Mouse (Mus musculus): ENCODE results near the gene Zfp831. TPM values are rescaled to one million over a fixed set of nuclear protein-coding genes. Genes with fewer than 3 reads are reported as not detected.
A peak's percentile ranks its signal among the peaks of the same experiment; 100 is the strongest.

Gene Zfp831
- total RNA-seq (2014; rRNA removed), result under 0.01 and 0.15 TPM in 2 replicates
- polyA plus RNA-seq (2015; fragmentation: Nextera tagmentation; extraction: Ambion mirVana), result 0.02 TPM in 1 of 2 replicates, not detected in the other

DNA sequence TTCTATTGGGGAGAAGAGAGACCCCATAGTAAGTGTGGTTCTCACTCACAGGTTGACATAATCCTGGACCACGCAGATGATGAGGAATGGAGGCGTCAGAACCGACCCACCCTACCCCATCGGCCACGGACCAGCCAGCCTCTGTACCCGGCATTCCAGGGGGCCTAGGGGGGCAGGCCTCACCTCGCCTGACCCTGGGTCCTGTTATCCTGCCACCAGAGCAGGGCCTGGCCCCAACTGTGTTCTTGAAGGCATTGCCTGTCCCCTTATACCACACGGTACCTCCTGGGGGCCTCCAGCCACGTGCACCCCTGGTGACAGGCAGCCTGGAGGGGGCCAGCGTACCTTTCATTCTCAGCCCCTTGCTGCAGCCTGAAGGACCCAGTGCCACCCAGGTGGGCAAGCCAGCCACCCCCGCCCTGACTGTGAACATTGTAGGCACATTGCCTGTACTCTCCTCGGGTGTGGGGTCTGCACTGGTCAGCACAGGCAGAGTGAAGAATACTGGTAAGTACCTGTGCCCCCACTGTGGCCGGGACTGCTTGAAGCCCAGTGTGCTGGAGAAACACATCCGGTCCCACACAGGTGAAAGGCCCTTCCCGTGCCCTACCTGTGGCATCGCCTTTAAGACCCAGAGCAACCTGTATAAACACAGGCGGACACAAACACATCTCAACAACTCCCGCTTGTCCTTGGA, at the start of gene Zfp831:
Gene Zfp831 (plus strand): TSS at position 87 of the 697 bp plus-strand sequence.
- WGBS, result 87% methylated on average over 18 of the region's 18 CpGs
- no peaks in the 10 kb centered on the region for H3K4me1 ChIP-seq (ENCODE audit: insufficient read depth)
- no peak for ATAC-seq
- H3K4me2 ChIP-seq (ENCODE audit: low read depth), result no peak within 1 kb of the TSS
- TF ChIP-seq CTCF (IDR thresholded peaks at IDR 0.05; ENCODE audit: low read depth), result no peak
- no peaks in the 10 kb centered on the region for H3K27me3 ChIP-seq (ENCODE audit: insufficient read depth, low read length)
- no peaks in the 10 kb centered on the region for H3K9me3 ChIP-seq (ENCODE audit: low read length)
- H3K4me3 ChIP-seq (ENCODE audit: low read depth, low read length), result no peak within 1 kb of the TSS
- H3K9ac ChIP-seq, result no peak within 1 kb of the TSS
- no peaks in the 10 kb centered on the region for H3K36me3 ChIP-seq (ENCODE audit: insufficient read depth)
- no peak within 1 kb of the TSS for H3K27ac ChIP-seq (ENCODE audit: low read depth, low read length)
- DNase-seq, result no peak

DNA sequence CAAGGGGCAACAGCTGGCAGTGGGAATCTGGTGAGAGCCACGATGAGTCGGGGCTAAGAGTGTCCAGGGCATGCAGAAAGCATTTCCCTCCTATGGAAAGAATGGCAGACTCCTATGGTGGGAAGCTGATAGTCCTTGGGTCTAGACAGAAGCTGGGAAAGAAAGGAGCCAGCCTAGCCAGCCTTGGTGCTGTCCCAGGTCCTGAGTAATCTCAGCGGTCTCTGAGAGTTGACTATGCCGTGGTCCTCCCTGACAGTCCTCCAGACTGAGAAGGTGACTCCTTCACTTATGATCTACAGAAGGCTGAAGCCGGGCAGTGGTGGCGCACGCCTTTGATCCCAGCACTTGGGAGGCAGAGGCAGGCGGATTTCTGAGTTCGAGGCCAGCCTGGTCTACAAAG, 48.4 kb upstream of the Zfp831 start:
- Histone ChIP-seq H3K27ac (ENCODE audit: low read depth, low read length) (no peak overlapping the region), H3K27me3 (ENCODE audit: insufficient read depth, low read length) (no peaks in the 10 kb centered on the region), H3K4me1 (ENCODE audit: insufficient read depth) (no peaks in the 10 kb centered on the region), H3K9ac (no peak overlapping the region), H3K36me3 (ENCODE audit: insufficient read depth) (no peaks in the 10 kb centered on the region), H3K4me3 (ENCODE audit: low read depth, low read length) (no peak overlapping the region), H3K4me2 (ENCODE audit: low read depth) (no peak overlapping the region), H3K9me3 (ENCODE audit: low read length) (no peaks in the 10 kb centered on the region)
- TF ChIP-seq CTCF (IDR thresholded peaks at IDR 0.05; ENCODE audit: low read depth), result no peak
- 86% methylated on average over 7 of the region's 9 CpGs for WGBS
- ATAC-seq (no peak), DNase-seq (no peak)

DNA sequence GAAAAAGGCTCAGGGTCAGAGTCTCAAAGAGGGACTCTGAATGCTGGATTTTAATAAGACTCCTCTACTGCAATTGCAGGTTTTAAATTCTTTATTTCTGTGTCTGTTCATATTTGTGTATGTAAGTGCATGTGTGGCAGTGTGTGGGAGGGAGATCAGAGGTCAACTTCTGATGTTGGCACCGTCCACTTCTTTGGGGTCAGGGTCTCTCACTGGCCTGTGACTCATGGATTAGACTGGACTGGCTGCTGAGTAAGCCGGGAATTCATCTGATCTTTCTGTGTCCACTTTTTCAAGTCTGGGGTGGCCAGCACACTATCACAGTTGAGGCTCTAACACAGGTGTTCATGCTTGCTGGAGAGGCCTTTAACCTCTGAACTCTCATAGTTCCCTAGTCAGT, 47.7 kb upstream of the Zfp831 start:
- DNase-seq (no peak), ATAC-seq (no peak)
- Histone ChIP-seq H3K4me1 (ENCODE audit: insufficient read depth) (no peaks in the 10 kb centered on the region), H3K27me3 (ENCODE audit: insufficient read depth, low read length) (no peaks in the 10 kb centered on the region), H3K27ac (ENCODE audit: low read depth, low read length) (no peak overlapping the region), H3K9ac (no peak overlapping the region), H3K4me2 (ENCODE audit: low read depth) (no peak overlapping the region), H3K4me3 (ENCODE audit: low read depth, low read length) (no peak overlapping the region), H3K36me3 (ENCODE audit: insufficient read depth) (no peaks in the 10 kb centered on the region), H3K9me3 (ENCODE audit: low read length) (no peaks in the 10 kb centered on the region)
- TF ChIP-seq CTCF (IDR thresholded peaks at IDR 0.05; ENCODE audit: low read depth), result no peak
- 90% methylated on average over 2 of the region's 2 CpGs for WGBS

DNA sequence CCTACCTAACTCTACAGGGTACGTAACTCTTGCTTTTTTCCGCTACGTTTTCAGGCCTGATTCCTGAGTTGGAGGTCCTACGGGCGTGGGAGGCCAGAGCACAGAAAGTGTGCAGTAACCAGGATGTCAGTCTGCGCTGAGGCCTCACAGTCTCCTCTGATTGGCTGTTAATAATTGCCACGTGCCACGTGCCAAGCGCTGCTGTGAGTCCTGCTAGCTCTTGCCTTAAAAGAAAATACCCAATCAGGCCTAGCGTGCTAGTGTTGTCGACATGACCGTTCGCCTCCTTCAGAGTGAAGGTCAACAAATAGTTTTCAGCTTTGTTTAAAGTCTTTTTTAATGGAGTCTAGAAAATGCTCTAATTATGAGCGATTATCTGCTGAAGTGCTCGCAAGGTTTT, 46.9 kb upstream of the Zfp831 start:
- Histone ChIP-seq H3K9me3 (ENCODE audit: low read length) (no peaks in the 10 kb centered on the region), H3K9ac (no peak overlapping the region), H3K4me1 (ENCODE audit: insufficient read depth) (no peaks in the 10 kb centered on the region), H3K27ac (ENCODE audit: low read depth, low read length) (no peak overlapping the region), H3K27me3 (ENCODE audit: insufficient read depth, low read length) (no peaks in the 10 kb centered on the region), H3K4me3 (ENCODE audit: low read depth, low read length) (no peak overlapping the region), H3K4me2 (ENCODE audit: low read depth) (no peak overlapping the region), H3K36me3 (ENCODE audit: insufficient read depth) (no peaks in the 10 kb centered on the region)
- ATAC-seq (peak; percentile 69), DNase-seq (no peak)
- 69% methylated on average over 15 of the region's 15 CpGs for WGBS
- TF ChIP-seq CTCF (IDR thresholded peaks at IDR 0.05; ENCODE audit: low read depth), result no peak

- H3K4me1 ChIP-seq (ENCODE audit: insufficient read depth), result no peaks in the 10 kb centered on the region
- H3K9ac ChIP-seq, result no peak overlapping the region
- no peaks in the 10 kb centered on the region for H3K9me3 ChIP-seq (ENCODE audit: low read length)
- H3K4me3 ChIP-seq (ENCODE audit: low read depth, low read length), result no peak overlapping the region
- no peak overlapping the region for H3K4me2 ChIP-seq (ENCODE audit: low read depth)
- no peak for ATAC-seq
- H3K27ac ChIP-seq (ENCODE audit: low read depth, low read length), result no peak overlapping the region
- 79% methylated on average over 12 of the region's 12 CpGs for WGBS
- H3K27me3 ChIP-seq (ENCODE audit: insufficient read depth, low read length), result no peaks in the 10 kb centered on the region
- DNase-seq, result no peak
- TF ChIP-seq CTCF (IDR thresholded peaks at IDR 0.05; ENCODE audit: low read depth), result no peak
- H3K36me3 ChIP-seq (ENCODE audit: insufficient read depth), result no peaks in the 10 kb centered on the region
These were observed 44.9 kb upstream of the Zfp831 start for GRCm38 (mm10) chr2:174598451-174598850.

DNA sequence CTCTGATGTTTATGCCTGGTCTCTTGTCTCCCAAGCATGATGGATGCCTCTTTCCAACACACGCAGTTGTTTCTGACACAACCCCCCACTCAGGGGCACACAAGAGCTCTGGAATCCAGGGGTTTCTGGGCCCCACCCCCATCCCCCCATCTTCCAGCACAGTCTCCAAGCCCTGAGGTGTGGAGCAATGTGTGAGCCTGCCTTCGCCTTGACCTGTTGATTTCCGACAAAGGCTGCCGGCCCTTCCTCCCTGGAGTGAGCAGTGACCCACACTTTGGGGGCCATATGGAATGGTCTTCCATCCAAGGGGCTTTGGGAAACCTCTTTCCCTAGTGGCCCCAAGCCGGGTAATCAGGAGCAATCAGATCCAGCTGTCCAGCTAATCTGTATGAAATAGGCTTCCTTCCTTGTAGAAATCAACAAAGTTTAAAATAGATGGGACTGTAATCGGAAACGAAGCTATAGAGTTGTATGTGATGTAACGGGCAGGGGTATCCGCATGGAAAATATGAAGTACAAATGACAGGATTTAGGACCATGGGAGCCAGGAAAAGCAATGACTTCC, 44.2 kb upstream of the Zfp831 start:
- Histone ChIP-seq H3K27me3 (ENCODE audit: insufficient read depth, low read length) (no peaks in the 10 kb centered on the region), H3K9me3 (ENCODE audit: low read length) (no peaks in the 10 kb centered on the region), H3K4me1 (ENCODE audit: insufficient read depth) (no peaks in the 10 kb centered on the region), H3K9ac (no peak overlapping the region), H3K4me2 (ENCODE audit: low read depth) (no peak overlapping the region), H3K36me3 (ENCODE audit: insufficient read depth) (no peaks in the 10 kb centered on the region), H3K4me3 (ENCODE audit: low read depth, low read length) (no peak overlapping the region), H3K27ac (ENCODE audit: low read depth, low read length) (no peak overlapping the region)
- DNase-seq (no peak), ATAC-seq (no peak)
- no peak for TF ChIP-seq CTCF (IDR thresholded peaks at IDR 0.05; ENCODE audit: low read depth)
- WGBS, result 89% methylated on average over 9 of the region's 9 CpGs

DNA sequence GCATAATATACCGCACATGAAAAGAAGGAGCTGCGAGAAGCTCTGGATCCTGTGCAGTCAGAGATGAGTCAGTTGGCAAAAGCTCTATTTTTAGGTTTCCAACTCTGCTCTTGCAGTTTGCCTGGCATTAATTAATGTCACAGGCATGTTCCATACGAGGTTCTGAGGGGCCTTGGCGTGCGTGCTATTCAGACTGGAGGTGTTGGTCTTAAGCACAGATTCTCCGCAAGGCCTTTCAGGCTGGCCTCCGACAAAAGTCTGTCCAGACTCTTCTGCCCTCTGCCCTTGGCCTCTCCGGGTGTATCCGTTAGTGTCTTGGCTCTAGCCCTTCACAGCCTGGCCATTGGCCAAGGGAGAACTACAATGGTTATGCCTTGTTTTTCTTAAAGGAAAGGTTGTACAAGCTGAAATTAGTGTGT, 43.5 kb upstream of the Zfp831 start:
- no peak overlapping the region for H3K4me2 ChIP-seq (ENCODE audit: low read depth)
- no peaks in the 10 kb centered on the region for H3K36me3 ChIP-seq (ENCODE audit: insufficient read depth)
- ATAC-seq (peak; percentile 70), DNase-seq (peak; percentile 50)
- no peaks in the 10 kb centered on the region for H3K4me1 ChIP-seq (ENCODE audit: insufficient read depth)
- 66% methylated on average over 9 of the region's 9 CpGs for WGBS
- H3K9me3 ChIP-seq (ENCODE audit: low read length), result no peaks in the 10 kb centered on the region
- TF ChIP-seq CTCF (IDR thresholded peaks at IDR 0.05; ENCODE audit: low read depth), result no peak
- no peaks in the 10 kb centered on the region for H3K27me3 ChIP-seq (ENCODE audit: insufficient read depth, low read length)
- H3K9ac ChIP-seq, result no peak overlapping the region
- 0 out of 2 replicates have a peak overlapping the region, but pooled peaks have one; percentile 45 for H3K27ac ChIP-seq (ENCODE audit: low read depth, low read length)
- H3K4me3 ChIP-seq (ENCODE audit: low read depth, low read length), result no peak overlapping the region

Measured in forebrain, postnatal 0 days (tissue).